Mouse (Mus musculus) lung, postnatal 14 days (tissue): ENCODE measurements around the gene Adgrf2.

Source experiments
- DNase-seq: peaks from one replicate; pipeline ENCODE4 v3.0.0; 2021

Adgrf2 gene

DNA sequence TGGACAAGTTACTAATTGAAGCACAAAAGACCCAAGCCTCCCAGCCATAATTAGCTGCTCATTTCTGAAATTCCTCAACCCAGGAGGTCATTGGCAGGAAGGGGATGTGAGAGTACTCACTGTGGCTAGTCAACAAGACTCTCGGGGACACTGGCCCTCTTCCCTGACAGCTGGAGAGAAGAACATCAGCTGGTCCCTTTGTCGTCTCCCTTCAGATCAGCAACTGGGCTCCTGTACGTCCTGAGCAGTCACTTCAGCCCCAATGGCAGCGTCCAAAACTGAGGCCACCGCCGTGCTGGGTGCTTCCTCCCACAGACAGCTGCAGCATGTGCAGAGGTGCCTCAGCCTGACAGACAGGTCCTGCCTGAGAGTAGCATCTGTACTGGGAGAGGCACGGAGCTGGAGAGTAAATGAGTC, at the start of gene Adgrf2:
Gene Adgrf2 (minus strand): TSS at position 379 of the 417 bp plus-strand sequence.
- DNase-seq = peak; percentile 42

DNA sequence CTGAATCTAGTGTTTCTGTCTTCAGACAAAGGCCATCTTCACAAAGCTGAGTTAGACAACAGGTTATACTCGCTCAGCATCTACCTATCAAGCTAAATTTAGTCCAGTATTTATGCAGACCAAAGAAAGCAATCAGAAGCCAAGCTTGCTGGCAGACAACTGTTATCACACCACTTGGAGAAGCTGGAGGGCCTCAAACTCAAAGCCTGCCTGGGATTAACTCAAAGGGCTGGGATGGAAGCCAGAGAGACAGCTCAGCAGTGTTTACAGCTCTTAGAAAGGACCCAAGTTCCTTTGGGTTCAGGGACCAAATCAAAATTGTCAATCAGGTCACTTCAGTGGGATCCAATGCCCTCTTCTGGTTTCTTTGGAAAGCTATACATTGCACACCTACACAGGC, 48.8 kb upstream of the Adgrf2 start:
- no peak for DNase-seq

- DNase-seq = no peak
These were observed 47.7 kb upstream of the Adgrf2 start for GRCm38 (mm10) chr17:42789723-42790122.

DNA sequence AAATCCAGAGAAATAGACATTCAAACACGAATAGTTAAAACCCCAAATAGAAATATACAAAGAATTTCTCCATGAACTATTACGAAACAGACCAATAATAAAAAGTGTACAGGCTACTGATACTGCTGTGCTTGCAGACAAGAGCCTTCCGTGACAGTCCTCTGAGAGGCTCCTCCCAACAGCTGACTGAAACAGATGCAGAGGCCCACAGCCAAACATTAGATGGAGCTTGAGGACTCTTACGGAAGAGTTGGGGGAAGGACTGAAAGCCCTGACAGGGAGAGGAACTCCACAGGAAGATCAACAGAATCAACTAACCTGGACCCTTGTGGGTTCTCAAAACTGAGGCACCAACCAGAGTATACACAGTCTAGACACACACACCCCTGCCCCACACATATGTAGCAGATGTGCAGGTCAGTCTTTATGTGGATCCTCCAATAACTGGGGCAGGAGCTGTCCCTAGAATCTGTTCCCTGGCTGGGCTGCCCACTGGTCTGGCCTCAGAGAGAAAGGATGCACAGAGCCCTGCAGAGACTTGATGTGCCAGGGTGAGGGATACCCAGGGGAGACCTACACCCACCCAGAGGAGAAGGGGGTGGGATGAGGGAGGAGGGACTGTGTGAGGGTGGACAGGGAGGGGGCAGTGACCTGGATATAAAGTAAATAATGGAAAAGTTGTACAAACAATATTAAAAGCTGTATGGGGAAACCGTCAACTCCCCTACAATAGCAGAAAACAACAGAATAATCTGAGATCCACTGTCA, 46.9 kb upstream of the Adgrf2 start:
- DNase-seq = peak; percentile 21

- peak; percentile 80 for DNase-seq
These were observed 40.3 kb upstream of the Adgrf2 start for GRCm38 (mm10) chr17:42782156-42782757.

- no peak for DNase-seq
These were observed 11.8 kb upstream of the Adgrf2 start for GRCm38 (mm10) chr17:42753791-42754190.

GRCm38 (mm10) chr17:42752173-42752572, 10.2 kb upstream of the Adgrf2 start:
- DNase-seq = peak; percentile 70

DNA sequence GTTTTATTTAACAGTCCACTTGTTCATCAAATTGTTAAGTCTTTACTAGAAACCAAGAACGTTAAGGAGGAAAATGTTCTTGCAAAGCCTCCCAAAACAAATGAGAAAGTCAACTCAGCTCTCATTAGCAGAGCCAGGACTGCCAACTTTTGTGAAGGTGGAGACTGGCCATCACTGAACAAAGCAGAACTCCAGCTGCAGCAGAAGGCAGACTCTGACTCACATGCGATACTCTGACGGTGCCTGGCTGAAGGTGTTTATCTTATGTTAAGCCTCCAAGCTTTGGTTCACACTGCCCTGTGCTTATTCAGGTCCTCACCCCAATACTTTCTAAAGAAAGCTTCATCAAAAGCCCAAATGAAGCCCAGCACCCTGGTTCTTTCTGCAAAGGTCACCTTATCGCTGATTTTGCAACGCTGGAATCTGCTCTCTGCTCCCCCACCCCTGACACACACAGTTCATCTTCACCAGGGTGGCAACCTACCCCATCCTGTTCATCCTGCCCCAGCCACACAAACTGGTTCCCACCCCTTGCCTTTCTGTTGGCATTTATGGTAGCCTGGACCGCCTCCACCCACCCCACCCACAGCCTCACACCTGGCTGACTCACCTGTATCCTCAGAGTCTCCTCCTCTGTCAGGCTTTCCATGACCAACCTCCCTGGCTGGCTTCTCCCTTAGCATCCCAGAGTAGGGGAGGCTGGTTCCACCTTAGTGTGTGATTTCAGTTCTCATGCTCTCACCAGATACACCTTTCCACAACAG, 3.9 kb upstream of the Adgrf2 start:
- no peak for DNase-seq

DNA sequence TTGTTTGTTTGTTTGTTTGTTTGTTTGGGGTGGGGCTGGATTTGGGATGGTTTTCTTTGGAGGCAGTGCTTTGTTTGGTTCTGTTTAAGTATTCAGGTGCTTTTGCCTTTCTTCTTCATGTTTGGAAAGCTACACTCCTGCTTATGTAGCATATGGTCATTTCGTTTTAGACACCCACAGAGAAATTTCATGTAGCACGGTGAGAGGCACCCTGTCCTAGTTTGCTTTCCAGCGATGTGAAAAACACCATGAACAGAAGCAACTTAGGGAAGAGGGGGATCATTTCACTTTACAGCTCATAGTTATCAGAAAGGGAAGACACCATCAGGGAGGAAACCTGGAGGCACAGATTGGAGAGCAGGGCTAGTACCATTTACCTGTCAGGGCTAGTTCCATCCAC, 844 bp upstream of the Adgrf2 start:
- DNase-seq = no peak

DNA sequence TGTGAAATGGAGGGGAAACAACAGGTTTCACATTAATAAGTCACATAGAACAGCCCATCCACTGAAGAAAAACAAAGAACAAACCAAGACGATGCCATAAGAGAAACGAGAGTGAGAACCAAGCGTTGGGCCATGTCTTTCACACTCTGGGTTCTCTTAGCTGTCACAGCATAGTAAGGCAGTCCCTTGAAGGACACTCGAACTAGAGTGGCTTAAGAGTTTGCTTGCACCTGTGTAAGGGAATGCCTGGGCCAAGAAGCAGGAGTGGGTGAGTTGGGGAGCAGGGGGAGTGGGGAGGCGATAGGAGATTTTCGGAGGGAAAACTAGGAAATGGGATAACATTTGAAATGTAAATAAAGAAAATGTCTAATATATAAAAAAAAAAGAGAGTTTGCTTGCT, 3.2 kb downstream of the Adgrf2 start:
- no peak for DNase-seq

DNA sequence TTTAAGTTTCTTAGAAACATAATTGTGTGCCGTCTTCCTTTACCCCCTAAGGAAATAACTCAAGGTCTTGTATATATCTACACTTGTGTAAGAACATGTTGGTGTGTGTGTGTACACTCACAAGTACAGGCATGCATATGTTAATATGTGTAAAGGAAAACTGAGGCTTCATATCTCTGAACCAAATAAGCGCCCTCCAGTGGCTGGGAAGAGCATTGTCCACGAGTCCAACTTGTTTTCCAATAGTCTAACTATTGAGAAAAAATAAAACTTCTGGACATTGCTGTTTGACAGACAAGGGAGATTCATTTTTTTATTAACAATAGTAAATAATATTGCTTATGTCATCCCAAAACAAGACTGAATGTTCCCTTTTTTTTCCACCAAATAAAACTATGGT, 24.8 kb downstream of the Adgrf2 start:
- DNase-seq = no peak

- no peak for DNase-seq
These were observed 27.0 kb downstream of the Adgrf2 start for GRCm38 (mm10) chr17:42714991-42715390.

GRCm38 (mm10) chr17:42710717-42711116, 31.3 kb downstream of the Adgrf2 start:
- peak; percentile 2 for DNase-seq

GRCm38 (mm10) chr17:42705611-42706010, 36.4 kb downstream of the Adgrf2 start:
- no peak for DNase-seq

DNA sequence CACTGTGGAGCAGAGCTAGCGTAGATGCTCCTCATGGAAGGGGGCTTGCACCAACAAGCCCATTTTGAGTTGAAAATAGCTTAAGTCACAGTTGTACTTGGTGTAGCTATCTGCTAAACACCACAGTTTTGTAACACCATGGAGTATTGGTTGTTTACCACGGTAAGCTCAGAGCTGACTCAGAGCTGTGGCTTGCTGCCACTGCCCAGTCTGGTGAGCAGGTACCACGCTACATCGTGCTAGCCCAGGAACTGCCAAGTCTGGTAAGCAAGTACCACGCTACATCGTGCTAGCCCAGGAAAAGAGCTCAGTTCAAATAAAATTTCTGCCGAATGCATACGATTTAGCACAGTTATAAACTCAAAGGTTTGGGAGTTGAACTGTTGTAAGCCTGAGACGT, 39.8 kb downstream of the Adgrf2 start:
- no peak for DNase-seq

GRCm38 (mm10) chr17:42694730-42695129, 47.2 kb downstream of the Adgrf2 start:
- DNase-seq = peak; percentile 17

DNA sequence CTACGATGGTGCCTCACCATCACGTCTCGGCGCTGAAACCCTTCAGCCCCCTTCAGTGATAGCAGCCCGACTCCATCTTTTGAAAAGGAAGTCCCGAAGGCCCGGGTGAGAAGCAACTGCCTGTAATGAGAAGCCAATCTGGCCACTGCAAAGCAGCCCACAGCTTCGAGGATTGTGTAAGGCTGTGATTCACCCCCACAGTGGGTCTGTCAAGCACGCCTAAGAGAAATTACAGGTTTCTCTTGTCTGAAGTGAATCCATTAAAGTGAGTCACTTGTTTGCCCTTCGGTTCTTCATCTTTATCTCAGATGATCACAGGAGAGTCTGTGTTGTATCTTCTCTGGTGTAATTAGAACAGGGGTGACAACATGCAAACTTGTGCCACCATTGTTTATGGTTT, 49.8 kb downstream of the Adgrf2 start, which contains the start of gene Adgrf4:
Gene Adgrf4 (minus strand): TSS at position 149 of the 400 bp plus-strand sequence.
- DNase-seq = no peak

DNA sequence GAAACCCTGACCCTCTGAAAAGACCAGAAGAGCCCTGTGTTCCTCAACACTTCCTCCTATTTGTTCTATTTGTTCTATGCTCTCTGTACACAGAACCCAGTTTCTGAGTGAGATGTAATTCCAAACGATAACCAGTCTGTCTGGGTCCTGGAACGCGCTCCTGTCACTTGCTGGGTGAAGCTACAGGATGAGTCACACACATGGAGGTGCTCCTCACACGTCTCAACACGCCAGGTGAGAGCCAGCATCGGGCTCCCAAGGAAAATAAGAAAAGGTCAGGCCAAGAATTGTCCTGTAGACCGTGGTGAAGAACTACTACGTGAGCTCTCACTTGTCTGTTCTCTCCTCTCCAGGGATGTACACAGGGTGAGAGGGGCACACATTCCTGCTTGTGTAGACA, 51.4 kb downstream of the Adgrf2 start:
- DNase-seq = no peak
